Mouse (Mus musculus) embryo, embryonic 10.5 days (tissue): ENCODE measurements at regions not wholly inside any gene's neighbourhood (a gene's known extent, or its start where the extent isn't known, plus 50 kb on each side); places are given as distances from the start of the nearest gene placed in this dataset.

ENCODE experiments used
- DNase-seq: peaks from one replicate; pipeline ENCODE4 v3.0.0-alpha.2; 2015; ENCODE audit warnings: low spot score

DNA sequence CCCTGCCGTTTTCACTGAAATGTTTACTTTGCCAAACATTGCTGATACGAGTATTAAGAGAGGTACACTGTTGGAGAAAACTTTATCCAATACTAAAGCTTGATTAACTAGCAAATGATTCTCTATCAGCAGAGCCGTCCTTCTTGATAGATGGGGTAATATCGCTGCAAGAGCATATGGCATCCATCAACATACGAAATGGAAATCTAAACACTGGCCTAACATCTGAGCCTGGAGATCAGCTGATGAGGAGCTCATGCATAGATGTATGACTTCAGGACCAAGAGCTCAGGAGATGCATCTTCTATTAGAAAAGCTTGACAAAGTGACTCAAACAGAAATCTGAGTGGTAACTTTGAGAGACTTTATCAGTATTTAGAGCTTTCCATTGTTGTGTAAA is 666.5 kb downstream of the Defb40 start:
- peak; percentile 14 for DNase-seq

DNA sequence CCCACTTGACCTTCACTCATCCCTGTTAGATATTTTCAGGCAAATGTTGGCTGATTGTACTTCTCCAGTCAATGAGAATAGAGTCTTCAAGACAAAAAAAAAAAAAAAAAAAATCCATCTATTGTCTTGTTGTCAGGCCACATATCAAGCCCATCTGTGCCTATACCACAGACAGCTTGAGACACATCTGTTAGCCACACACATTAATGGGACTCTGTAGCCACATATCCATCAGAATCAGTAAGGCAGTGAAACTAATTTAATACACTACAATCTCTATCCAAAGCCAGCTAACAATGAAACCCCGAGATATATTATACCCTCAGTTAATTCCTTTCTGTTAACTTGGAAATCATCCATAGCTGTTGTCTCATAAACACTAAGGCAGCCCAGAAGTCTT is 667.1 kb downstream of the Defb40 start:
- peak; percentile 5 for DNase-seq

DNA sequence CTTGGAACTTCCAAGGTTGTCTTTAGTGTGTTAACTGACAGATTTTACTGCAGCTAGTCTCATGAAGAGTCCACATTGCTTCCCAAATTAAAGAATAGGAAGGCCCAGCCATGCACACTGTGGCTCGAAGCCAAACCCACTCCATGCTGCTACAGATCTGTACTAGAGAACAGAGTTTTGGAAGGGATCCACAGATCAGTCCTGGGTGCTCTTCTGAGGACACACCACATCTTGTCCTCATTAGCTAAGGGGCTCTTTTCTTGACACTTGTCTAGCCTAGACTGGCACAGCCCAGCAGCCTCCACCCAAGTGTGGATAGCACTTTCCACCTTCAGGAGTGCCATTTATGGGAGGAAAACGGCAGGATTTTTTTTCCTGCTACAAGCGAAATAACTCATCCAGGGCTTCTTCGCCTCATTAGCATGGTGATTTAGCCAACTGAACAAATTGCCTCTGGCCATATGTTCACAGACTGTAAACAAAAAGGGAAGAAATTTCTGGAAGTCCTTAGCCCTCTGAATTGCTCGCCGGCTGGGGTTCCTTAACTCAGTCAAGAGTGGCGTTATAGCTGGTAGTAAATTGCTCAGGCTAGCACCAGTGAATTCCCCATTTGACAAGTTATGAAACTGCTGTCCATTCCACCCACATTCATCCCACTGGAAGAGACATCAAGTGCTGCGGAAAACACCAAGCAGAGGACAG is 690.4 kb downstream of the Defb40 start:
- DNase-seq, result no peak

DNA sequence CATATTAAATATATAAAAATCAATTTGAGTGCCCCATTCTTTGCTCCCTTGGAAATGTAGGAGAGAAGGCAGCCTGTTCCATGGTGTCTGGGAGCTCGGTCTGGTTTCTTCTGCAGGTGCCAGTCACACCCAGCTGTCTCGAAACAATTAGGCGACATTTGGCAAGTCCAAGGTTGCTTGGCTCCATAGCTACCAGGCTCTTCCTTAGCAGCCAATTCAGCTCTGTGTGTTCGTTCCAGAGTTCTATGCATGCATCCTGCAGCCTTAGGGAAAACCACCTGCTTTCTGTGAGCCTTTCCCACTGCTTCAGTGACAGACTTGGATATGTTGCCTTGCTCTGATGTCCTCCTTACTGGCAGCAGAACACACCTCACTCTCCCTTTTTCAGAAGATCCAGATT is 698.1 kb downstream of the Defb40 start:
- no peak for DNase-seq

DNA sequence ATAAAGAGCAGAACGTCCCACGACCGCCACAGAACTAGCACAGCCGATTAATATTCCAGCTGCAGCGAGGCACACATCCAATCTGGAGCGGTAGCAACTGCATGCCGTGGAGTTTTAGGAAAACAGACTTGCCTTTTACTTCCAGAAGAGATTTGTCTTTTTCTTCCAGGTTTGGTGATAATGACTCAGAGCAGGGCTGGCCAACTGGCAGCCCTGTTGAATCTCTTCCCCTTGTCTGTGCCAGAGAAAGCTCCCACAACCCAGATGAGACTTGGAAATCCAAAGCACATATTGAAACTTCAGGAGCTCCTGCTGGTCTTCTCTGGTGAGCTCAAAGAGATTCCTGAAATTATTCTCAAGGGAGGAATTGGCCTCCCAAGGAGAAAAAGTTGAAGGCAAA is 709.8 kb downstream of the Defb40 start:
- DNase-seq, result no peak

DNA sequence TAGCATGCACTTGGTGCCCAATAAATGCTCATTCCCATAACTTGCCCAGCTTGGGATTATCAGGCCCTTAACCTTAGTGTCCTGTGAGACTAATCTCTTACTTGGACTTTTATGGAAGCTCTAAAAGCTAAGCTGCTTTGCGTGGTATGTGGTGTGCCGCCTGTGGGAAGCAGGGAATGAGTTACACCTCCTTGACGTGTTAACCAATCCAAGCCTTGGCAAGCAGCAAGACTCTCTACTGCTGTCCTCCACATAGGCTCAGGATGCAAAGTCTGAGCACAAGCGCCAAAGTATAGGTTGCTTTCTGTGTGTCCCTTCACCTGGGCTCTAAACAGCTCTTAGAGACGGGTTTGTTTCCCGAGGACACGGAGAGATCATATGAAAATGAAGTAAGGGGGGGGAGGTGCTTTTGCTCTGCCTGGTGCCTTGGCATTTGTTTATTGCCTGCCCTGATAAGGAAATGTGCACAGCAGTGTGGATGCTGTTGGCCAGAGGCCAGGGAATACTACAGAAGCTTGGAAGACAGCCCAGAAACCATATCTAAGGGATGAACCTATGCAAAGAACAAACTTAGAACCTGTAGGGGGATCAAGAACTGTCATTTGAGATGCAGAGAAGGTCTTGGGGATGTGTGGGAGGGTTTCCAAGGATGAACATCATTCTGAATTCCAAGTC is 719.6 kb downstream of the Defb40 start:
- no peak for DNase-seq

DNA sequence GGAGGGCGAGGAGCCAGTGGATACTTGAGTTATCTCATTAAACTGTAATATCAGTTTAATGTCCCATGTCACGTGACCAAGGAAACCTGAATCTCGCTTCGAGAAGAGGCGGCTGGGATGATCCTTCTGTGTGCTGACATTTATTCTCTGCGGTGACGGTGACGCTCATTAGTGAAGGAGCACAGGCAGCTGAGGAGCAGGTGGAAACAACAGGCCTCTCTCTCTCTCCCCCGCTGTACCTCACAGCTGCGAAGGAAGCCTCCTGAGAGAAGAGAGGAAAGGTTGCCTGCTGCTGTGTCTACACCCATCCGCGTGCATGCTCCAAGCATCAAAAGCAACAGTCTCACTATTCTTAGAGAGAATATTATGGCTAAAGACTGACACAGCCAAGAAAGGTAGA is 731.8 kb downstream of the Defb40 start:
- DNase-seq, result no peak

DNA sequence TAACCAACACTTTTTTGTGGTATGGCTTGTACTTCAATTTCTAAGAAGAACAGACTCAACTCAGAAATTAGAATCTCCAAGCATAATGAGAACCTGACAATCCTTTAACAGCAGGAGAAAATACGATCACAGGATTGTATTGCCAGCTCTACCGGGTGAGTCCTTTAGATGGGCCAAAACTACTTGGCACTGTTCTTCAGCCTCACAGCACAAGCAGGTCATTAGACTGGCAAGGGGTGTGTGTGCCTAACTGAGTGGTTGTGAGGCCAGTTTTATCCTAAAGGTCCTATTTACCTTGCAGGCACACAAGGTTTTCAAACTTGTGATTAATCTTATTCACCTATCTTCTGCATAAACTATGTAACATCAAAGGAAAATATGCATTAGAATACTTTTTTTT is 760.5 kb downstream of the Defb40 start:
- no peak for DNase-seq

DNA sequence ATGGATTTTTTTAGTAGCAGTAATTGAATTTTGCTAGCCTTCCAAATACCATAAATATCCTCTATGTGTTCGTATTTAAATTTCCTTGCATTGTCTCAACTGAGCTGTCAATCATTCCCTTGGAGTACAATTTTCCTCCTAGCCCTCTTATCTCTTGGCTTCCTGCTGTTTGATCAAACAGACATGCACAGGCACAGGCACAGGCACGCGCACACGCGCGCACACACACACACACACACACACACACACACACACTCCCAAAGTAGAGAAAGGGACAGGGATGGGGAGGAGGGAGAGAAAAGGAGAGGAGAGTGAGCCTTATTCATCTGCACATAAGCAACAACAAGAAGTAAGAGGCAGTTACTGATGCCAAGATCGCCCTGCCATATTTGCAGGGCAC is 760.9 kb downstream of the Defb40 start:
- DNase-seq, result no peak

DNA sequence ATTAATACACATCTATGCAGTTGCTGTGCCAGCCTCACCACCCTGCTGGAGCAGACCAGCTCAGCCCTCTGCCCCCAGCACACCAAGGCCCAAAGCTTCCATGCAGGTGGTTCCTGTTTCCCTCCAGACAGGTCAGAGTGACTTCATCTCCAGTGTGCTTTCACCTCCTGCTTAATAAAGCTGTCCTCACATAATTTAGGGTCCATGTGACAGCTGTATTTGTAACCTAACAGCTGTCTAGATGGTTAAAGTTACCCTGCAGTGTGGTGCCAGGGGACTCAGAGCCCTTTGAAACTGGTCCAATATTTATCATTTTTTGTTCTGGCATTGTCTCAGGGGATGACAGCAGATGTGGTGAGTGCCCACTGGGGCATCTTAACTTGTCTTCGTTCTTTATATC is 761.5 kb downstream of the Defb40 start:
- no peak for DNase-seq

DNA sequence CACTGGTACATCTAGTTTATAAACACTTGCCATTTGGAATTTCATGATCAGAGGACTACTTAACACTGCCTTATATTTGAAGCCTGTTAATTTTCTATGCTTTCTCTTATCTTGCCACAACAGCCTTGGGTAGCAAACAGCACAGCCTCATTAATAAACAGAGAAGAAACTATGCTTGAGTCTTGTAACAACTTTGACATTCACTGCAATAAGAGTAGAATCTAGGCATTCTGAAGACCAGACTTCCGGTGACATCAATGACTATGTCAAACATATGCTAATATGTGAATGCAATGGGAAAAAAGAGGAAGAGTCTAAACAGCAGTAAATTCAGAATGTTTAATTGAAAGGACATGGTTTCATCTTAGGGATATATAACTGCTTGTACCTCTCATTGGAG is 768.0 kb downstream of the Defb40 start:
- no peak for DNase-seq

DNA sequence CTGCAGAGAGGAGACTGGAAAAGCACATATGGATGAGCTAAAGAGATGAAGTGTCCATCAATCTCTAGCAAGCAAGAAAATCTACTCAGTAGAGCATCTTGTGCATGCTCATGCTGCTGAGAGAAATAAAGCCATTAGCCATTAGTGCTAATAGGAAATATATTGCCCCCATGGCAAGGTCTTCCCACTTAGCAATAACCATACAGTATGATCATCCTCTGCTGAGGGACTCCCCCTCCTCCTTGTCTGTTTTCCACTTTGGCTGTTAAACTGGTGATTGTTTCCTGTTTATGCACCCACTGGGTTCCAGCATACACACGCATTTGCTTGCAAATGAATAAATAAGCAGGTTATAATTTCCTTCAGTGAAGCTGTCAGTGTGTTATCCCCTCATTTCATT is 769.4 kb downstream of the Defb40 start:
- DNase-seq, result no peak

DNA sequence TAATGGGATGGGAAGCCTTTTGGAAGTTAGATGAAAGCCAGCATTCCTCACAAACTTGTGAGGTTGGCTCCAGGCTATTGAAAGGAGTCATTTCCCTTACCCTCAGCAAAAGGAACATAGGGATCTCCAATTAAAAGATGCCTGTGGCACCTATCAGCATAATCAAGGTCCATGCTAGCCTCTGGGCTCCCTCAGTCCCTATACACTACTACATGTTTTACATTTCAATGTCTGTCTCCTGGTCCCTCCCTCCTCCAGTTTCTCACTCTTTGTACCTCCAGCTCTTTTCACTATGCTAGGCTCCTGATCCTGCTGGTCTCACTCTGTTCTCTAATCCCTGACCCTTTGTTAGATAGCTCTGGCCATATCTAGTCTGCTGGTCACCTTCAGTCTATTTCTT is 790.6 kb downstream of the Defb40 start:
- no peak for DNase-seq

DNA sequence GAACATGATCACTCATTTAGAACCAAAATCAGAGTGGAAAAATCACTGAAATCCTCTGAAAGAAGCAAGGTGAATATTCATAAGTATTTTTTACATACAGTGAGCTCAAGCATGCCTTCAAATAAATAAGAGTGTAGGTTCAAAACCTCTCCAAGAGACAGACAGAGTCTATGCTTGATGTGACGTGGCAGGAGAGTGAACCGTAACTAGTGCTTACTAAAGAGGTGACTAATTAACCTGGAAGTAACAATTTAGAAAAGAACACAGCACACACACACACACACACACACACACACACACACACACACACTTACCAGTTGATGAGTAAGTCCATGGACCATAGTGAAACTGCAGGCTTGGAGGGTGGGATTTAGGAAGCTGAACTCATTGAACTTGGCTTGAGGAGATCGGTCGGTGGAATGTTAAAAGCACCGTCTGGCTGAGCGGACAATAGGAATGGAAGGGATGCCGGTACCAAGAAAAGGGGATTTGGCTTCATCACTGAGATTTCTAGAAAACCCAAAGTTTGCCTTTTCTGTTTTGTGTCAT is 802.4 kb downstream of the Defb40 start:
- no peak for DNase-seq

DNA sequence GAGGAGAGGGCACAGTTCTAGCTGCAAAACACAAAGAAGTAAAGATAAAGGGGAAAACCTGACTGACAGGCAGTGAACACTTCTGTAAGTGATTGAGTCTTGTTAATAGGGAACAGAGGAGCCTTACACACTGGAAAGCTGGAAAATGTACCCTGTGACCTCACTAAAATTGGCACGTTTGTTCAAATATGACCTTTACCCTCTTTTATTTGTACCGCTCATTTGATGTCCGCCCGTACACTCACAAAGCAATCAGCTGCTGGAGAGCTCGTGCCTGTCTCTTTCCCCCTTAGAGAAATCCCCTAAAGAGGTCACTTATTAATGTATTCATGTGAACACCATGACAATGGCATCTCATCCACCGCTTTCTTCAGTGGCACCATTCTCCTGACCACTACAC is 819.4 kb downstream of the Defb40 start:
- DNase-seq, result peak; percentile 49

DNA sequence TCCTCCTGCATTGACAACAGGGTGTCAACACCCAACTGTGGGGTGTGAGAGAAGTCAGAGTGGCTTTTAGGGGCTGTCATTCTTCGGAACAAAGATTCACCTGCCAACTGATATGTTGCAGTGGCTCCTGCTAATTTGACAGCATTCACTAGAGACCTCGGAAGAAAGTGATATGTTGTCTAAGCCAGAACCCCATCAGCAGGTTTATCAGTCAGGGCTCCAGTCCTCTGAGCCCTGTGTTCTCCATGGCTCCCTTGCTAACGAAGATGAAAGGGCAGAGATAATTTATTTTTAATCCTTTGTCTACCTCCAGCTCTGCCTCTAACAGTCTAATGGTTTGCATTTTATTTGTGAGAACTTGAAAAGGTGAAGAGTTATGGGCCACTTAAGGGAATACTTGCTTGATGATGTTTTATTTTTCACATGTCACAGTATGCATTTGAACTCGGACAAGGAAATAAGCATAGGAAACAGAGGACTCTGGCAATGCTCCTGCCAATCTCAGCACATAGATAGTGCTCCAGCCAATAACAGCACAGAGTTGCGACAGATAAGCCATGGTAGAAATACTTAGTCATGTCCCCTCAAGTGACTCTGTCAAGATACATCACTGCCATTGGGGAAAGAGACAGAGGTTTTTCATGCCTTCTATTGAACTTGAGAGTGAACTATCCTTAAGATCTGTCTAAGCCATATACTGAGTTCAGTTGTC is 862.6 kb downstream of the Defb40 start:
- no peak for DNase-seq

DNA sequence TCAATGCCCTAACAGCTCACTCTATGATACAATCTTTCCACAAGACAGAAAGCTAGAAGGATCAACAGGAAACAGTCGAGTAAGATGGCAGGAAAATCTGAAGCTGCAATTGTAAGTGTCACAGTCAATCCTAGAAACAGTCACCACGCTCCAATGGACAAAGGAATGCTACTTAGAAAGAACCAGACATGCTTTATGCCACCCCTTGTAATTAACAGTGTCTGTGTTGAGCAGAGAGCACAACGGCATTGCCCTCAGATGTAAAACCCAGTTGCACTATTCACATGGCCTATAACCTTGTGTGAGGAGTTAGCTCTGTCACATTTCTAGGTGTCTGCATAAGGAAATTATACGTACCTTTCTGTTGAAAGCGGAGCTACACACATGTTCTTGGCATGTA is 864.8 kb downstream of the Defb40 start:
- no peak for DNase-seq

DNA sequence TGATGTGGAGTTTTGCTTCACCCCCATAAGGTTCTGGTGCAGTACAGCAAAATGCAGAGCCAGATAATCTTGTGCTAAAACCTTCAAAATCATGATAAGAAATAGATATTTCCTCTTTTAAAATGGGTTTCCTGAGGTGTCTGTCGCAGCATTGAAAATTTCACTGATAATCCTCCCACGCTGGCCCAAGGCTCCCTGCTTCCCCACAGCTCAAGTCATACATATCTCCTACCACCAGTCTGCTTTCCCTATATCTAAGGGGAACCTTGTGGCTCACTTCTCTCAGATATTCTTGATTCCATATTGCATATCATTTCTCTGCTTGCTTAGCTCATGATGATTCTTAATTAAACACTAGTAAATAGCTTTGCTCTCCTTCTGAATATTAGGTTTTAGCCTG is 868.6 kb downstream of the Defb40 start:
- DNase-seq, result no peak

DNA sequence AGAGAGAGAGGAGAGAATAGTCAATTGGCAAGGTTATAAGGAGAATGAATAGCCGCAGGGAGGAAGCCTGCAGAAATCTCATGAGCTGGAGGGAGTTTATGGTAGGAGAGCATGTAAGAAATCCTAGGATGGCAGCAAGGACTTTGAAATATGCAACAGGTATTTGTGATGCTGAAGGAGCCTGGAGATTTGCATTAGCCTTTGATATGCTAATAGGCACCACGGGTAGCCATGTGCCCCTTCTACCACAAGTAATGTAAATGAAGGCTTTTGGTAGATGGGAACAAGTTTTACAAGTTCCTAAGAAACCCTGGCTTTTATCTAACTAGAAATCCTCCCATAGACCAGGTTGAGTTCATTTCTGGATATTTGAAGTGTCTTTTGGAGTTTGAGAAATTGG is 871.2 kb downstream of the Defb40 start:
- DNase-seq, result no peak

DNA sequence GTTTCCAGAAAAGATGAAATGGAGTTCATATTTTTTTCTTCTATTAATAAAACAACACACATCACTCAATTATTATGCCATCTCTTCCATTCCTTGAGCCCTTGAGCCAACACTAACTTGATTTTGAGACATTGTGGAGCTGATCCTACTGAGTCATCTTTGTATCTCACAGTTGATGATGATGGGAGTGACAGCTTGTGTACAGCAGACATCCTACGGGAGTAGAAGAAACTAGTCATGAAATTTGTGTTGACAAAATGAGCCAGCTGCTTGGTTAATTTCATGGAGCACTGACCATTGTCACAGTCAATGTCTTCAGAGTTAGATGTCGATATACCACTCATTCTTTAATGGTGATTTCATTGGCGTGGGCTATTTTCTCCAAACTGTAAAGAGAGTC is 912.6 kb downstream of the Defb40 start:
- no peak for DNase-seq

DNA sequence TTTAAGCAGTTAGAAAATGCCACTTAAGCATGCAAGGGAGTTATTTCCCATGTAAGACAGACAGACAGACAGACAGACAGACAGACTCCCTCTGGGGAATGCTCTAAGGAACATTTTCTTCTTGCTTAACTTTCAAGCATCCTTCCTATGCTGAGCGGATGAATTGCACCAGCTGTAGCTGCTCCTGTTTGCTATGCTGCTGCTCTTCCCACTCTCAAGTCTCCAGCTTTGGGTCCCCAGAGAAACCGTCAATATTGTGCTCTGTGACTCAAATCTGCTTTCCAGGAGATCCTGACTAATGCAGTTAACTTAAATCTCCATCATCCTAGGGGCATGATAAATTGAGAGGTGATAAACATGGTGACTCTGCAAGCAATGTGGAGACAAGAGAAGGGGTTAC is 918.5 kb downstream of the Defb40 start:
- DNase-seq, result no peak

DNA sequence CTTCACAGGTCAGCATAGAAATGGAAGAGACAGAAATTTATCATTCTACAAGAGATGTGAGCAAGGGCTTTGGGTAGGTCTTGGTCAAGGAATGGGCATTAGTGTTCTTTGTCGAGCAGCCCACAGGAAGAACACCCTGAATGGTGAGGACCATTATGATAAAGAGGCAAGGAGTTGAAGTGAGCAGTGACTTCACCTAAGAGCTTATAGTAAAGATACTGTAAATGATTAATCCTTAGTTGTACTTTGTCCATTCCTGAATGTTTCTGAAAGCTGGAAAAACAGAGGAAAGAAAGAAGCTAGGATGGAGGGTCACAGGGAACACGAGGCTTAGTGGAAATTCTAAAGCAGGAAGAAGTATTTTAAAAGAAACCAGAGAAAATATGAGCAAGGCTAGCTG is 956.9 kb downstream of the Defb40 start:
- DNase-seq, result no peak

DNA sequence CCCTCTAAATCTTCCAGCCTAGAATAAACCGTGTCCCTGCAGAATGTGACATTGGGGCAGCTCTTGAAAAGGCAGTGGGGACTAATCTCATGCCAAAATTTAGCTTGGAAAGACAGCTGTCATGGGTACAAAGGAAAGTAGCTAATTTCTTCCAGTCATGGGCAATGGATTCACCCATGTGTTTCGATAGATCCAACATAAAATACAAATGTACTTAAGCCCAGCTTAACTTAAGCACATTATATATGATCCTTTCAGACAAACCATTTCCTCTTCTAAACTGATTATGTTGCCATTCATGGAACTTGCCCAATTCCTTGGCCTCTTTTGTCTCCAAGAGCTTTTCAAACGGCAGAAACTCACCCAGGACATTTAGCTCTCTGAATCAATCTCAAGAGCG is 970.5 kb downstream of the Defb40 start:
- DNase-seq, result no peak
